Mouse (Mus musculus) layer of hippocampus, postnatal 36 days (tissue): ENCODE data around the gene Tox2. TPM values are rescaled to one million over a fixed set of nuclear protein-coding genes. Genes with fewer than 3 reads are reported as not detected.

Experiments
- DNase-seq, 2 experiments: peaks; one replicate each; pipeline ENCODE4 v3.0.0; 2022
- total RNA-seq, 2 experiments: library from RNA; stranded (reverse); gene quantifications; 2 replicates each; pipeline ENCODE4 v1.2.3; 2021

Tox2 gene
- total RNA-seq, 2 experiments from 2014 or later = 18.6 to 20.9 TPM

DNA sequence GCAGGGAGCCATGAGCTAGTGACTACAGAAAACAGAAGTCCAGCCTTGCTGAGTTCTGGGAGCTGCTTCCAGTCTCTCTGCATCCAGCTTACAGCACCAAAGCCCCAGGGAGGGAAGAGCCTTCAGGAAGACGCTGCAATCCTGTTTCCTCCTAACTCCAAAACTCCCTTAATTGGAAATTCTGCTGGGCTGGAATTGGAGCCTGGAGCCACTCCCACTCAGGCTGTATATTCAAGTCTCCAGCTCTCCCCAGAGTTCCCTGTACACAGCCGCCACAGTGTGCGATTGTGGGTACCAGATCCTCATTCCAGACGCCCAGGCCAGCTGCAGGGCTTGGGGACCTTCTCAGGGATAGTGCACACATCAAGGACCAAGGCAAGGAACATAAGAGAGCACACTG, 167.2 kb downstream of the Tox2 start:
- DNase-seq = no peak

DNA sequence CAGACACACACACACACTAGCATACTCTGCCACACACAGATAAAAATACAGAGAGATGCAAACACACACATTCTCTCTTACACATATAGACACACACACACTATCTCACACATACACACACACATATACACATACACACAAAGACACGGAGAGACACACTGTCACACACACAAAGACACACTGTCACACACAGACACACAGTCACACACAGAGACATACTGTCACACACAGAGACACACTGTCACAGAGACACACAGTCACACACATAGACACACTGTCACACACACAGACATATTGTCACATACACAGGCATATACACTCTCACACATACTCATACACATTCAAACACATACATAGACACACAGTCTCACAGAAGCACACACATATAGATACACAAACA, 169.7 kb downstream of the Tox2 start:
- no peak for DNase-seq

Other genes with a start within 250 kb of the Tox2 start
- gene Sgk2, start 215.8 kb upstream of the Tox2 start, total RNA-seq = 1 to 10 TPM; 1.1 to 1.9 TPM
- 10 to 100 TPM; 28.9 to 34.1 TPM for gene Ift52, start 185.8 kb upstream of the Tox2 start, total RNA-seq
- gene Mybl2, start 148.4 kb upstream of the Tox2 start, total RNA-seq = 1 to 10 TPM in 1 of 2 experiments, under 1 TPM in 1; 0.87 to 3.1 TPM
- not detected for gene Gtsf1l, start 115.3 kb upstream of the Tox2 start, total RNA-seq
- under 1 TPM; 0.45 to 0.63 TPM for gene Jph2, start 194.9 kb downstream of the Tox2 start, total RNA-seq
- gene Oser1, start 221.6 kb downstream of the Tox2 start, total RNA-seq = 10 to 100 TPM; 19.0 to 19.5 TPM
- 10 to 100 TPM; 62.0 to 72.9 TPM for gene Gdap1l1, start 235.4 kb downstream of the Tox2 start, total RNA-seq